Mouse (Mus musculus) intestine, embryonic 14.5 days (tissue): ENCODE results near the gene Nodal. TPM values are rescaled to one million over a fixed set of nuclear protein-coding genes. Genes with fewer than 3 reads are reported as not detected.
"Not testable (repeated sequence)": the region's sequence is repeated elsewhere in the genome, so short reads cannot be mapped to it uniquely, and the experiment has no call there.

Experiments
- ATAC-seq: fragments of 200-750 bp; cut with Nextera tagmentation; replicated peaks from 2 replicates; pipeline ENCODE4 v1.8.0; 2017; ENCODE audit warnings: low read depth, moderate number of reproducible peaks, moderate TSS enrichment, moderate library complexity; ENCODE audit not compliant: low FRiP score, low TSS enrichment
- DNase-seq: peaks from one replicate; pipeline ENCODE4 v3.0.0-alpha.2; 2018; ENCODE audit warnings: low spot score
- H3K27ac ChIP-seq: fragments of 300-500 bp; sonication (generic); 2 replicates; pipeline ENCODE4 v1.5.1; 2014; ENCODE audit warnings: low read depth, mild to moderate bottlenecking, control low read depth
- H3K27me3 ChIP-seq: fragments of 300-500 bp; sonication (generic); replicated peaks from 2 replicates; pipeline ENCODE4 v1.6.1; 2014; ENCODE audit warnings: low read length, control low read depth; ENCODE audit not compliant: control insufficient read depth, insufficient read depth
- H3K36me3 ChIP-seq: fragments of 300-500 bp; sonication (generic); 2 replicates; pipeline ENCODE4 v1.6.1; 2014; ENCODE audit warnings: low read length, control low read depth; ENCODE audit not compliant: control insufficient read depth, insufficient read depth
- H3K4me1 ChIP-seq: fragments of 300-500 bp; sonication (generic); replicated peaks from 2 replicates; pipeline ENCODE4 v1.6.1; 2014; ENCODE audit warnings: low read length, control low read depth, mixed read lengths; ENCODE audit not compliant: control insufficient read depth, insufficient read depth
- H3K4me2 ChIP-seq: fragments of 300-500 bp; sonication (generic); 2 replicates; pipeline ENCODE4 v1.6.1; 2014; ENCODE audit warnings: low read length
- H3K4me3 ChIP-seq: fragments of 300-500 bp; sonication (generic); 2 replicates; pipeline ENCODE4 v1.5.1; 2014; ENCODE audit warnings: low read depth, low read length, control low read depth, mixed read lengths
- H3K9ac ChIP-seq: fragments of 300-500 bp; sonication (generic); 2 replicates; pipeline ENCODE4 v1.6.1; 2014; ENCODE audit warnings: mild to moderate bottlenecking, low read length
- H3K9me3 ChIP-seq: fragments of 300-500 bp; sonication (generic); 2 replicates; pipeline ENCODE4 v1.6.1; 2016; ENCODE audit warnings: low read length, control low read depth; ENCODE audit not compliant: control insufficient read depth
- WGBS: fragments of 180-500 bp; shearing (Covaris S2); extraction: QIAGEN DNeasy Blood & Tissue Kit; methylation state at CpG from one replicate; pipeline ENCODE4 v1.1.7; 2014; 5-methylcytosine and 5-hydroxymethylcytosine counted together
- polyA plus RNA-seq: library from polyadenylated mRNA; unstranded; fragments of >200 nt; fragmentation: Nextera tagmentation; extraction: Ambion mirVana; gene quantifications from 2 replicates; pipeline ENCODE4 v1.2.1, GENCODE M21; 2014

Gene Nodal
- polyA plus RNA-seq, 1 experiment from 2014 or later, result 0.54 TPM

DNA sequence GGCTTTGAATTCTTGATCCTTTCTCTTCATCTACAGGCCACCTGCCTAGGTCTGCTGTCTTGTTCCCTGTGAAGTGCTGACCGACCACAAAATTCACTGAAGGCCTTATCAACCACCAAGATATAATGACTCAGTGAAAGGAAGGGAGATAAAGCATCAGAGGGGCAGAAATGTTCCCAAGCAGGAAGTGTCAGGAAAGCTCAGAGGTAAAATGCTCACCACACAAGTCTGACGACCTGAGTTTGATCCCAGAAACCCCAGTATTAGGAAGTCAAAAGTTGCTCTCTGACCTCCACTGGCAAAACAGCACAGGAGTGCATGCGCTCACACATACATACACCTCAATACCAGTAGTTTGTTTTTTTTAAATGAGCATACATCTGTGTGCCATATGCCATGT, 31.1 kb downstream of the Nodal start:
- no peak overlapping the region for H3K27ac ChIP-seq
- no peaks in the 10 kb centered on the region for H3K27me3 ChIP-seq
- no peak for ATAC-seq
- peaks cover 22% of the 10 kb centered on the region for H3K36me3 ChIP-seq
- no peak overlapping the region for H3K9ac ChIP-seq
- WGBS, result 74% methylated on average over 3 of the region's 3 CpGs
- H3K4me3 ChIP-seq, result no peak overlapping the region
- no peaks in the 10 kb centered on the region for H3K9me3 ChIP-seq
- no peak overlapping the region for H3K4me2 ChIP-seq
- DNase-seq, result no peak
- H3K4me1 ChIP-seq, result peaks cover 39% of the 10 kb centered on the region

DNA sequence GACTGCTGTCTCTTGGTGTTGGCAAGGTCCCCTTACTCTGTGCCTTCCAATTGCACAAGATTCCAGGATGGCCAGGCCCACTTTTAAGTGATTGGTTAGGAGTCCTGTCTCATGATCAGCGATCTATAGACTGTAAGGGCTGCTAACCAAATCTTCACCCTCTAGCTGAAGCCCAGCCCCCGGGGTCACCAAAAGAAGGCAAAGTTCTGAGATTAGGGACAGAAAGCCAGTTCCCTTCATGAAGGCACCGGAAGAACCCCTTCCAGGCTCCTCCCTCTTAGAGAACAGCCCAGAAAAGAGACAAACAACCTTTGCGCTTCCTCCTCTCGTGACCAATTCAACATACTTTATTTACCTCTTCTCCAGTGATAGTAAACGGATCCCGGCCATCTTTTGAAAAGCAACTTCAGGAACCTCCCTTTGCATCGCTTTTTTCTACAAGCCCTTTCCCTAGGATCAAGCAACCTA, 33.7 kb downstream of the Nodal start:
- ATAC-seq (no peak), DNase-seq (peak; percentile 77)
- H3K4me1 ChIP-seq, result peaks cover 19% of the 10 kb centered on the region; the same call in 1 of the 2 replicates
- peaks cover 22% of the 10 kb centered on the region for H3K36me3 ChIP-seq
- no peaks in the 10 kb centered on the region for H3K27me3 ChIP-seq
- peak overlapping the region; percentile 76; the same call in 1 of the 2 replicates for H3K27ac ChIP-seq
- peak overlapping the region; percentile 75 for H3K4me2 ChIP-seq
- no peaks in the 10 kb centered on the region for H3K9me3 ChIP-seq
- peak overlapping the region; percentile 93 for H3K4me3 ChIP-seq
- peak overlapping the region; percentile 74 for H3K9ac ChIP-seq
- 2% methylated on average over 8 of the region's 8 CpGs for WGBS

DNA sequence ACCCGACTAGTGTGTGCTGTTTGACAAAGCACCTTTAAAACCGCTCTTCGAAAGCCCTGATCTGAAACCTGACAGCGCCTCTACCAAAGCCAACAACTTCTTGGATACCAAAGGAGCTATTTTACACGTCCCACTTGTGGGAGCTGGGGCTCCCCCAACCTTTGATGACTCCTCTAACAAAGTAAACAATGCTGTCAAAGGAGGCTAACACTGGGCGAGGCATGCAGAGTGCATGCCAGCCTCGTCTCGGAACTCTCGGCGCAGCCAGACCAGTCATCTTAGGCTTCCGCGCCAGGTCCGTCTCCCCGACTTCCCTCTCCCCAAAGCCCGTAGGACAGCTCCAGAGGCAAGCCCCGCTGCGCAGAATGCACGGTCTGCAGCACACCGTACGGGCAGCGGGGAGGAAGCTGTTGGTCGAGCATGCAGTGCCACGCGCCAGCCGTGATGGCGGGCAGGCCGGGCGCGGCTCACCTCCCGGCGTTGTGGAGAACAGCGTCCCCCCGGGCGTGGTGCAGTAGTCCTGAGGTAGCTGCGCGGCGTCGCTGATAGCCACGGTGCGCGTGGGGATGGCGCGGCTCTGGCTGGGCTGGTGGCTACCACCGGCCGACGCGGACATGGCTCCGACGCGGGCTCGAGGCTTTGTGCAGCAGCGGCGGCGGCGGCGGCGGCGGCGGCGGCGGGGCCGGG, 34.3 kb downstream of the Nodal start:
- peak overlapping the region; percentile 75 for H3K4me2 ChIP-seq
- DNase-seq, result peak; percentile 83
- ATAC-seq, result peak; percentile 67
- H3K4me3 ChIP-seq, result peak overlapping the region; percentile 93
- H3K27ac ChIP-seq, result peak overlapping the region; percentile 76
- WGBS, result under 1% methylated on average over 55 of the region's 62 CpGs
- peaks cover 19% of the 10 kb centered on the region; the same call in 1 of the 2 replicates for H3K4me1 ChIP-seq
- peaks cover 22% of the 10 kb centered on the region for H3K36me3 ChIP-seq
- H3K9me3 ChIP-seq, result no peaks in the 10 kb centered on the region
- H3K27me3 ChIP-seq, result no peaks in the 10 kb centered on the region
- H3K9ac ChIP-seq, result peak overlapping the region; percentile 74

- Histone ChIP-seq H3K9me3 (no peaks in the 10 kb centered on the region), H3K4me1 (peaks cover 16% of the 10 kb centered on the region; the same call in 1 of the 2 replicates), H3K27me3 (no peaks in the 10 kb centered on the region), H3K4me2 (peak within 1 kb of the TSS; percentile 75), H3K36me3 (peaks cover 20% of the 10 kb centered on the region), H3K27ac (peak within 1 kb of the TSS; percentile 76), H3K9ac (peak within 1 kb of the TSS; percentile 74), H3K4me3 (peak within 1 kb of the TSS; percentile 93)
- peak; percentile 100 for DNase-seq
- 1% methylated on average over 36 of the region's 36 CpGs for WGBS
- peak; percentile 98 for ATAC-seq
These were observed 34.9 kb downstream of the Nodal start, which contains the start of gene Eif4ebp2 for GRCm38 (mm10) chr10:61452645-61453044. TSS of gene Eif4ebp2 (minus strand) at chr10:61452661.

GRCm38 (mm10) chr10:61453171-61453570, 35.4 kb downstream of the Nodal start:
- not testable (repeated sequence) for H3K27me3 ChIP-seq, H3K9ac ChIP-seq, H3K4me3 ChIP-seq, DNase-seq, ATAC-seq, H3K4me2 ChIP-seq, H3K27ac ChIP-seq, H3K9me3 ChIP-seq
- Histone ChIP-seq H3K36me3 (peaks cover 15% of the 10 kb centered on the region; the same call in 1 of the 2 replicates), H3K4me1 (peaks cover 14% of the 10 kb centered on the region; the same call in 1 of the 2 replicates)
- WGBS, result 70% methylated on average over 3 of the region's 3 CpGs

GRCm38 (mm10) chr10:61457182-61457581, 39.4 kb downstream of the Nodal start:
- Histone ChIP-seq H3K27ac (no peak overlapping the region), H3K9ac (no peak overlapping the region), H3K36me3 (no peaks in the 10 kb centered on the region), H3K4me1 (no peaks in the 10 kb centered on the region), H3K9me3 (no peaks in the 10 kb centered on the region), H3K4me3 (no peak overlapping the region), H3K27me3 (no peaks in the 10 kb centered on the region), H3K4me2 (no peak overlapping the region)
- DNase-seq, result no peak
- no peak for ATAC-seq
- WGBS, result 53% methylated on average over 3 of the region's 3 CpGs

DNA sequence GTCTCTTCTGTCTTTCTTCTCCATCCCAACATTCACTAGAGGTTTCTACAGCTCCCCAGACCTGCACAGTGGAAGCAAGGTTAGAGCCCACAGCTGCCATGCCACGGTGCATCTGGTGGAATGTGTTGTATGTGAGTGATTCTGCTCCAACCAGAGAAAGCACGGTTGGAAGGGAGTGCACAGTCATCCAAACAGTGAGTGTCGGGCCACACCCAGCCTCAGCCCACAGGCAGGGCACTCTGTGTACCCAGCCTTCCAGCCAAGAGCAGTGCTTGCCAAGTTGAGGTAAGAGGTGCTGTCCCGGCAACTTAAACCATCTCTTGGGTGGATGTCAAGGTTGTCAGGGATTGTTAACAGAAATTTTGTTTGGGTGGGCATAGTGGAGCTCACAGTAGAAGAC, 47.2 kb downstream of the Nodal start:
- Histone ChIP-seq H3K4me2 (no peak overlapping the region), H3K27me3 (no peaks in the 10 kb centered on the region), H3K4me3 (no peak overlapping the region), H3K36me3 (no peaks in the 10 kb centered on the region), H3K9me3 (no peaks in the 10 kb centered on the region), H3K27ac (no peak overlapping the region), H3K4me1 (no peaks in the 10 kb centered on the region), H3K9ac (no peak overlapping the region)
- ATAC-seq, result no peak
- 72% methylated on average over 4 of the region's 4 CpGs for WGBS
- DNase-seq, result no peak

GRCm38 (mm10) chr10:61466242-61466641, 48.5 kb downstream of the Nodal start:
- no peaks in the 10 kb centered on the region for H3K4me1 ChIP-seq
- H3K9me3 ChIP-seq, result no peaks in the 10 kb centered on the region
- H3K4me3 ChIP-seq, result no peak overlapping the region
- no peak overlapping the region for H3K4me2 ChIP-seq
- no peak for DNase-seq
- 68% methylated on average over 8 of the region's 8 CpGs for WGBS
- no peak for ATAC-seq
- H3K27me3 ChIP-seq, result no peaks in the 10 kb centered on the region
- no peak overlapping the region for H3K27ac ChIP-seq
- no peak overlapping the region for H3K9ac ChIP-seq
- H3K36me3 ChIP-seq, result no peaks in the 10 kb centered on the region

- ATAC-seq (no peak; the same call in 1 of the 2 replicates), DNase-seq (peak; percentile 67)
- no peak overlapping the region for H3K9ac ChIP-seq
- H3K27ac ChIP-seq, result no peak overlapping the region
- no peaks in the 10 kb centered on the region for H3K27me3 ChIP-seq
- no peaks in the 10 kb centered on the region for H3K4me1 ChIP-seq
- no peak overlapping the region for H3K4me2 ChIP-seq
- no peaks in the 10 kb centered on the region for H3K9me3 ChIP-seq
- H3K4me3 ChIP-seq, result no peak overlapping the region
- H3K36me3 ChIP-seq, result no peaks in the 10 kb centered on the region
- 22% methylated on average over 5 of the region's 5 CpGs for WGBS
These were observed 49.1 kb downstream of the Nodal start for GRCm38 (mm10) chr10:61466873-61467272.
